Mouse (Mus musculus) heart, embryonic 14.5 days (tissue): Measurements from ENCODE around the gene Mgst2. TPM values are rescaled to one million over a fixed set of nuclear protein-coding genes. Genes with fewer than 3 reads are reported as not detected.

Experiments used
- ATAC-seq: fragments of 200-750 bp; cut with Nextera tagmentation; 2 replicates; pipeline ENCODE4 v1.8.0; 2017; ENCODE audit warnings: low read depth, moderate TSS enrichment; ENCODE audit not compliant: insufficient number of reproducible peaks, insufficient read depth, low FRiP score
- H3K27ac ChIP-seq, 2 experiments: fragments of 200-500 bp in 1 of 2; fragments of 300-500 bp in 1 of 2; sonication (generic) in 1 of 2; replicated peaks in 1 of 2; 2 replicates each; pipeline ENCODE4 v1.5.1; 2012 to 2014; ENCODE audit warnings: low read depth in 2 of 2, low read length in 2 of 2, control low read depth in 1 of 2, mild to moderate bottlenecking in 1 of 2, mixed read lengths in 1 of 2; ENCODE audit not compliant: control insufficient read depth in 1 of 2, insufficient read depth in 1 of 2
- H3K27me3 ChIP-seq: fragments of 300-500 bp; sonication (generic); 2 replicates; pipeline ENCODE4 v1.6.1; 2014; ENCODE audit warnings: mild to moderate bottlenecking, low read length, control low read depth; ENCODE audit not compliant: control insufficient read depth, insufficient read depth
- H3K36me3 ChIP-seq: fragments of 300-500 bp; sonication (generic); 2 replicates; pipeline ENCODE4 v1.6.1; 2014; ENCODE audit warnings: mild to moderate bottlenecking, control low read depth, low read length, mixed read lengths; ENCODE audit not compliant: control insufficient read depth, insufficient read depth
- H3K4me1 ChIP-seq, 2 experiments: fragments of 200-500 bp in 1 of 2; fragments of 300-500 bp in 1 of 2; sonication (generic) in 1 of 2; 2 replicates each; pipeline ENCODE4 v1.6.1; 2012 to 2014; ENCODE audit warnings: low read length in 2 of 2, control low read depth in 1 of 2, mixed read lengths in 1 of 2; ENCODE audit not compliant: control insufficient read depth in 2 of 2, insufficient read depth in 2 of 2
- H3K4me2 ChIP-seq: fragments of 300-500 bp; sonication (generic); 2 replicates; pipeline ENCODE4 v1.6.1; 2014; ENCODE audit warnings: mild to moderate bottlenecking, low read length
- H3K4me3 ChIP-seq, 2 experiments: fragments of 200-500 bp in 1 of 2; fragments of 300-500 bp in 1 of 2; sonication (generic) in 1 of 2; 2 replicates each; pipeline ENCODE4 v1.5.1; 2012 to 2014; ENCODE audit warnings: low read length in 2 of 2, mild to moderate bottlenecking in 2 of 2, control low read depth in 1 of 2, low read depth in 1 of 2, moderate library complexity in 1 of 2; ENCODE audit not compliant: control insufficient read depth in 1 of 2, insufficient read depth in 1 of 2
- H3K9ac ChIP-seq: fragments of 300-500 bp; sonication (generic); 2 replicates; pipeline ENCODE4 v1.6.1; 2014; ENCODE audit warnings: mild to moderate bottlenecking, low read length
- H3K9me3 ChIP-seq: fragments of 300-500 bp; sonication (generic); 2 replicates; pipeline ENCODE4 v1.6.1; 2016; ENCODE audit warnings: low read length, control low read depth; ENCODE audit not compliant: control insufficient read depth
- WGBS: fragments of 180-500 bp; shearing (Covaris S2); extraction: QIAGEN DNeasy Blood & Tissue Kit; methylation state at CpG from one replicate; pipeline ENCODE4 v1.1.7; 2014; 5-methylcytosine and 5-hydroxymethylcytosine counted together
- polyA plus RNA-seq: library from polyadenylated mRNA; unstranded; fragments of >200 nt; fragmentation: Nextera tagmentation; extraction: Ambion mirVana; gene quantifications from 2 replicates; pipeline ENCODE4 v1.2.1, GENCODE M21; 2014

Mgst2 gene
- polyA plus RNA-seq, 1 experiment from 2014 or later: 5.1 TPM

DNA sequence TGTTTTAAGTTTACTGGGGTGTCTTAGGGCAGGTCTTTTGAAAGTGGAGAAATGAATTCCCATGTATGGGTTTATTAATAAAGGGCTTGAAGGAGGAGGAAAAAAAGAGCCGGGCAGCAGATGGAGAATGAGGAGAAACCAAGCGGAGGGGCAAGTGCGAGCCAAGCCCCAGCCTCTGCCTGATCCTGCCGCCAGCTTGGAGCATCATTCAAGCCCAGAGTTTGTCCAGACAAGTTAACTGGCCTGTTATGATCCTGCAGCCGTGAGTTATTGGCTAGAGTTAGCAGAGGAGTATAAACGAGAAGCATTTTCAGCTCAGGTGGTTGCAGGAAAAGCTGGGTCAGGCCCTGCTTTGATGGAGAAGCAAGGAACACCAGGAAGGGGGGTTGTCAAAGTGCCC, 26.2 kb downstream of the Mgst2 start:
- H3K9ac ChIP-seq: no peak overlapping the region
- 0 out of 4 replicates have a peak, but pooled peaks cover 0 to 2% of the 10 kb centered on the region in 2 experiments for H3K4me1 ChIP-seq
- H3K27me3 ChIP-seq: no peaks in the 10 kb centered on the region
- no peaks in the 10 kb centered on the region for H3K9me3 ChIP-seq
- H3K36me3 ChIP-seq: peaks cover 24% of the 10 kb centered on the region
- 91% methylated on average over 6 of the region's 6 CpGs for WGBS
- no peak overlapping the region for H3K4me3 ChIP-seq
- no peak for ATAC-seq
- H3K27ac ChIP-seq: no peak overlapping the region
- no peak overlapping the region for H3K4me2 ChIP-seq

DNA sequence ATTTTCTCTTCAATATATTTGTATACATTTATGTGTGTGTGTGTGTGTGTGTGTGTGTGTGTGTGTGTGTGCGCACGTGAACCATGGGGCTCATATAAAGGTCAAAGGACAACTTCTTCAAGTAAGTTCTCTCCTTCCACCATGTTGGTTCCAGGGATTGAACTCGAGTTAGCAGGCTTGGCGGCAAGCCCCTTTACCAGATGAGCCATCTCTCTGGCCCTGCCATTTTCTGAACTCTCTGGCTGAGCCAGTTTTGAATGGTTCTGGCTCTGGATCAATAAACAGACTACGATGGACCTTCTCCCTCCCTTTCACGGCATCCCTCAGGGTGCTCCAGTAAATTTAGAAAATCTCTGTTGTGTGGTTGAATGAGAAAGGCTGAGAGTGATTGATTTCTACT, 26.6 kb downstream of the Mgst2 start:
- H3K9ac ChIP-seq: no peak overlapping the region
- H3K4me3 ChIP-seq: no peak overlapping the region
- no peaks in the 10 kb centered on the region for H3K27me3 ChIP-seq
- WGBS: 89% methylated on average over 6 of the region's 6 CpGs
- H3K4me2 ChIP-seq: no peak overlapping the region
- no peaks in the 10 kb centered on the region for H3K9me3 ChIP-seq
- peaks cover 24% of the 10 kb centered on the region for H3K36me3 ChIP-seq
- no peak for ATAC-seq
- H3K4me1 ChIP-seq: 0 out of 4 replicates have a peak, but pooled peaks cover 0 to 2% of the 10 kb centered on the region in 2 experiments
- H3K27ac ChIP-seq: no peak overlapping the region

DNA sequence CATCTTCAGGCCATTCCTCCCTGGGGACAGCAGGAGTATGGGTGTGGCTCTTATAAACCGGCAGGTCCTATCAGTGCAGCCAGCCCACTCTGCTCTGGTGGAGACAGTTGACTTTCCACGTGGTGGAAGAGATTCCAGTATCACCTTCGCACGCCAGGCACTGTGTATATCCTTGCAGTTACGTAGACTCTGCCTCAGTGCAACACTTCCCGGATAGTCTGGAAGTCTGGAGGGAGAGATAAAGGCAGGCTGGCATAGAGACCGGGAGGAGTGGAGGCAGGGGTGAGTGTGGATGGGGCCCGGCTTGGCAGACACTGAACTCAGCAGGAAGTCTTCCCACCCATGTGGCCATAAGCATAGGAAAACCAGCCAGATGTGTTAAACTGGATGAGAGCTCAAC, 28.6 kb downstream of the Mgst2 start:
- ATAC-seq: peak; percentile 71
- Histone ChIP-seq H3K27me3 (no peaks in the 10 kb centered on the region), H3K4me1 (0 out of 4 replicates have a peak, but pooled peaks cover 0 to 2% of the 10 kb centered on the region in 2 experiments), H3K27ac (no peak overlapping the region), H3K4me2 (no peak overlapping the region), H3K4me3 (no peak overlapping the region), H3K9me3 (no peaks in the 10 kb centered on the region), H3K36me3 (peaks cover 24% of the 10 kb centered on the region), H3K9ac (no peak overlapping the region)
- WGBS: 63% methylated on average over 8 of the region's 8 CpGs

DNA sequence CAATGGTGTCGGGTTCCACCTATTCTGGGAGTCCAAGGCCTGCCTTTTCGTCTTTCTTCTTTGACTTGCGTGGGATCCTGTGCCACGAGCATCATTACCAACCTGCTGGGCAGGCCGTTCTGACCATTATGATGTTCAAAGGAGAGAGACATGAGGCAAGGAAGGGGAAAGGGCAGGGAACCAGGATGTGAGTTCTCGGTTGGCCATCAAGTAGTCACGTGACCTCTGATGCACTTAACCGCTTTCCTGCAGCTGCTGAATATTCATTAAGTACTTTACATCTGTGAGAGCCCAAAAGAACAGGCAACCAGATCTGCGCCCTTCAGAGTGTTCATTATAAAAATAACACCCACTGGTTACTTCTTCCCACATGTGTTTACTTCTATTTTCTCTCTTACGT, 33.0 kb downstream of the Mgst2 start:
- H3K36me3 ChIP-seq: peaks cover 24% of the 10 kb centered on the region
- 85% methylated on average over 10 of the region's 10 CpGs for WGBS

DNA sequence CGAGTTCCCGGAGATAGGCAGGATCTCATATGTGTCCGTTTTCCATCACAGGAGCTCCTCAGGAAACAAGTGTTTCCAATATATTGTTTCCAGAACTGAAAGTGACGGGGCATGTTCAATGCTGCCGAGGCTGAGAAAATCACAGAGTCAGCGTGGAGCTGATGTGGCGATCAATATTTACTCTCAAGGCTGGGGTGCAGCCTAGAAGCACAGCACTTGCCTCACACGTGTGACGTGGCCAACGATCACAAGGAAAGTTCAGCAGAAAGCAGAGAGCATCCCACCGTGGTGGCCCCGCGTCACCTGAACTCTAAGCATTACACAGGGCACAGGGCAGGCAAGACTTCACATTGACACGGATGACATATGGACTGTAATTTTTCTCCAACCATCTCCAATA, 34.4 kb downstream of the Mgst2 start:
- peaks cover 14% of the 10 kb centered on the region for H3K36me3 ChIP-seq
- no peak for ATAC-seq
- no peaks in the 10 kb centered on the region for H3K4me1 ChIP-seq
- no peak overlapping the region for H3K4me2 ChIP-seq
- no peak overlapping the region for H3K27ac ChIP-seq
- H3K9me3 ChIP-seq: no peaks in the 10 kb centered on the region
- WGBS: 88% methylated on average over 14 of the region's 14 CpGs
- H3K9ac ChIP-seq: no peak overlapping the region
- no peaks in the 10 kb centered on the region for H3K27me3 ChIP-seq
- H3K4me3 ChIP-seq: no peak overlapping the region

More for the DNA sequence above, 33.0 kb downstream of the Mgst2 start:
- Histone ChIP-seq H3K4me1 (0 out of 4 replicates have a peak, but pooled peaks cover 0 to 2% of the 10 kb centered on the region in 2 experiments), H3K4me3 (no peak overlapping the region), H3K27me3 (no peaks in the 10 kb centered on the region), H3K9me3 (no peaks in the 10 kb centered on the region), H3K9ac (no peak overlapping the region), H3K4me2 (no peak overlapping the region), H3K27ac (no peak overlapping the region)
- no peak for ATAC-seq

DNA sequence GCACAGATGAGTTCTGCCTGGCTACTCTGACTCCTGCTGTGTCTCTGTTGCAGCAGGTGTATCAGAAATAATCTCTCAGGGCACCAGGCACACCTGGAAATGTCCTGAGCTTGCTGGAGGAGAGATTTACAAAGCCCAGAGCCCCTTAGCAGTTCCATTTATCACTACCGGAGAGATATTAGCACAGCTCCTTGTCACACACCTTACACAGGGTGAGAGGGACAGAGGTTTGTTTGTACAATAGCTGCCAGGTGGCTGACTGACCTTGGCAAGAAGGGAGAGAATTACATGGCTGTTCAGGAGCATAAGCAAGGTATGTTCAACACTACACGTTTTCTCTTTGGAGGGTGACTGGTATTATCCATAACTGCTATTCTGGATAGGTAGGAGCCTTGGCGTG, 35.6 kb downstream of the Mgst2 start:
- WGBS: 87% methylated on average over 3 of the region's 3 CpGs
- no peak for ATAC-seq
- H3K27me3 ChIP-seq: no peaks in the 10 kb centered on the region
- no peak overlapping the region for H3K27ac ChIP-seq
- H3K9ac ChIP-seq: no peak overlapping the region
- peaks cover 4% of the 10 kb centered on the region; the same call in 1 of the 2 replicates for H3K36me3 ChIP-seq
- peaks cover 5 to 6% of the 10 kb centered on the region in 2 experiments; a peak in 3 of 4 replicates for H3K4me1 ChIP-seq
- H3K9me3 ChIP-seq: no peaks in the 10 kb centered on the region
- no peak overlapping the region for H3K4me2 ChIP-seq
- no peak overlapping the region for H3K4me3 ChIP-seq

DNA sequence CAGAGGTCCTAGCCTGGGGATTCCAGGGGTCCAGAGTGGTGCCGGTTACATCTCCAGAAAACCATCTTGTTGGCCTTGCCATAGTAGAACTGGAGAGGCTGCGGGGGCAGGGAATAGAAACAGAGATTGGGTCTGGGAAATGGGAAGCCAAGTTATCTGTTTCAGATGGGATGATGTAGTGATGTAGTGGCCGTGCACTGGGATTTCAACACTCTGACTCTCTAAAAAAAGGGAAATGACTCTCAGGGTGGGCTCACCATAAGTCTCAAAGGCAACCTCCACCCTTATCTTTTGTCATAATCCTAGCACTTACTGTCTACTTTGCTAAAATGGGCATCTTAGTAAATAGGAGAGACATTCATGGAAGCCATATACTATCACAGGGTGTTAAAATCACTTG, 37.8 kb downstream of the Mgst2 start:
- Histone ChIP-seq H3K27me3 (no peaks in the 10 kb centered on the region), H3K4me2 (no peak overlapping the region), H3K27ac (no peak overlapping the region), H3K9me3 (no peaks in the 10 kb centered on the region), H3K4me1 (peaks cover 17% of the 10 kb centered on the region in 2 experiments), H3K4me3 (no peak overlapping the region), H3K9ac (no peak overlapping the region), H3K36me3 (no peaks in the 10 kb centered on the region)
- 65% methylated on average over 3 of the region's 3 CpGs for WGBS
- ATAC-seq: no peak

DNA sequence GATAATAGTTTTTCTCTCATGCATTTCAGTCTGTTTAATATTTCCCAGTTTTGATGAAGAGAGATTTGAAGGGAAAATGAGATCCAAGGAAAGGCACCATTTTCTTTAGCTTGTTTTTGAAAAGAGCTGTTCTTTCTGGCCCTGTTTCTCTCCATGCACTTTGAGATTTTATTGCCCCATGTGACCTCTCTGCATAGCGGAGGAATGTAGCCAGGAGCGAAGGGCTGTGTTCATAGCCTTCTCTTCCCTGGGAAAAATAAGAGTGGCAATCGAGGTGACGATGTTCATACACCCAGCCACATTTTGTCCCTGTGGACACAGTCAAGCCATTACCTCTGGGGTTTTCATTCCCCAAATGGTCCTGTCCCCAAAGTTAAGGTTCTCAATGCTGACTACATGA, 40.0 kb downstream of the Mgst2 start:
- H3K4me3 ChIP-seq: no peak overlapping the region

More for the DNA sequence above, 40.0 kb downstream of the Mgst2 start:
- H3K9ac ChIP-seq: no peak overlapping the region
- no peaks in the 10 kb centered on the region for H3K27me3 ChIP-seq
- WGBS: 69% methylated on average over 4 of the region's 4 CpGs
- peaks cover 17% of the 10 kb centered on the region in 2 experiments for H3K4me1 ChIP-seq
- no peaks in the 10 kb centered on the region for H3K36me3 ChIP-seq
- H3K27ac ChIP-seq: no peak overlapping the region
- H3K4me2 ChIP-seq: no peak overlapping the region
- ATAC-seq: no peak
- H3K9me3 ChIP-seq: no peaks in the 10 kb centered on the region
